Mouse (Mus musculus) midbrain, embryonic 10.5 days (tissue): Measurements from ENCODE around the gene Ceacam19. TPM values are rescaled to one million over a fixed set of nuclear protein-coding genes. Genes with fewer than 3 reads are reported as not detected.
A peak's percentile ranks its signal among the peaks of the same experiment; 100 is the strongest.
"Not testable (repeated sequence)": the region's sequence is repeated elsewhere in the genome, so short reads cannot be mapped to it uniquely, and the experiment has no call there.

ENCODE experiments used
- DNase-seq: peaks from one replicate; pipeline ENCODE4 v3.0.0-alpha.2; 2017; ENCODE audit warnings: low spot score
- H3K27ac ChIP-seq: fragments of 300-500 bp; sonication (generic); replicated peaks from 2 replicates; pipeline ENCODE4 v1.5.1; 2016; ENCODE audit warnings: mild to moderate bottlenecking
- H3K27me3 ChIP-seq: fragments of 300-500 bp; sonication (generic); 2 replicates; pipeline ENCODE4 v1.6.1; 2016; ENCODE audit warnings: low read depth, mild to moderate bottlenecking; ENCODE audit not compliant: poor library complexity, severe bottlenecking
- H3K36me3 ChIP-seq: fragments of 300-500 bp; sonication (generic); 2 replicates; pipeline ENCODE4 v1.6.1; 2016; ENCODE audit warnings: mild to moderate bottlenecking, moderate library complexity
- H3K4me1 ChIP-seq: fragments of 300-500 bp; sonication (generic); 2 replicates; pipeline ENCODE4 v1.6.1; 2016
- H3K4me3 ChIP-seq: fragments of 300-500 bp; sonication (generic); 2 replicates; pipeline ENCODE4 v1.5.1; 2016; ENCODE audit warnings: mild to moderate bottlenecking, moderate library complexity
- H3K9me3 ChIP-seq: fragments of 300-500 bp; sonication (generic); replicated peaks from 2 replicates; pipeline ENCODE4 v1.6.1; 2016; ENCODE audit warnings: mild to moderate bottlenecking
- WGBS: fragments of 180-500 bp; shearing (Covaris S2); methylation state at CpG from one replicate; pipeline ENCODE4 v1.1.7; 2016; 5-methylcytosine and 5-hydroxymethylcytosine counted together
- polyA plus RNA-seq: library from polyadenylated mRNA; unstranded; fragments of >200 nt; fragmentation: Nextera tagmentation; extraction: Ambion mirVana; gene quantifications from 2 replicates; pipeline ENCODE4 v1.2.1, GENCODE M21; 2016

Gene Ceacam19
- not detected in 2 replicates for polyA plus RNA-seq

DNA sequence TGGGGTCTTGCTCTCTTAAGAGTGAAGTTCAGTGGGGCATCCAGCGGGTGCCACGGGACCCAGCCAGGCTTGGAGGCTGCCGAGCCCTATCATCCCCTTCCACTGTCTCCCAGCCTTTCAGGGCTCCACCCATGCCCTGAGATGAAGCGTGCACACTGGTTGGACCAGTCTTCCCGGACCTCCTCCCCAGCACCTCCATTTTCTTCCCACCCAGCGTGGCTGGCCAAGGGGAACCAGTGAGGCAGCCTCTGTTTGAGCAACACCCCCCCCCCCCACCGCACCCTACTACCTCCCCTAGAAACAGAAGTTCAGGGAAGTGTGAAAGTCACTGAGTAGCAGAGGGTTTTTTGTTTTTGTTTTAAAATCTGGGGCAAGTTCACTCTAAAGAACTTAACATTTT, at the start of gene Ceacam19:
Gene Ceacam19, minus strand, starts transcription at position 117 of the 400 bp plus-strand sequence.
- no peak for DNase-seq
- no peaks in the 10 kb centered on the region for H3K4me1 ChIP-seq
- WGBS, result 78% methylated on average over 7 of the region's 7 CpGs

DNA sequence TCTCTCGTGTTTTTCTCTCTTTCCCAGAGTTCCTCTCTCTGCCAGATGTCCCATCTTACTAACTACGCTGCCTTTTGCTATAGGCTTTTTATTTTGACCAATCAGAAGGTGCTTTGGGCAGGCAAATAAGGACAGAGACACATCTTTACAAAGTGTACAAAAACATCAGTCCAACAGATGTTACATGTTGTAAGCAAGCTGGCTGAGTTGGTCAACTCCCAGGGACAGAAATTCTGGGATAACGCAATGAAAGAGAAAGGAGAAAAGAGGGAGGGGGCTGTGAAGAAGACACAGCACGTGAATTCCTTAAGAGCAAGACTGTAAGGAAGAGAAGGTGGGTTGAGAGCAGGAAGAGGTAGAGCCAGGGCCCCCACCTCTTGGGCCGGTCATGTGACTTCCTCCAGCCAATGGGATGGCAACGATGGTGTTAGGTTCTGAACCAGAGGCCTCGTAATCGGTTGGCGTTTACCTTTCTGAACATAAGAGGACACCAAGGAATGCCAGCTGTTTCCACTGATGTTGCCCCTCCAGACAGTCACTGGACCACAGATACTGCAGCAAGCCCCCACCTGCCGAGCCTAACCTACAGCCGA, 49.6 kb upstream of the Ceacam19 start:
- DNase-seq, result no peak
- Histone ChIP-seq H3K27me3 (peaks cover 2% of the 10 kb centered on the region; the same call in 1 of the 2 replicates), H3K36me3 (no peaks in the 10 kb centered on the region), H3K4me1 (peaks cover 10% of the 10 kb centered on the region), H3K4me3 (no peak overlapping the region), H3K9me3 (no peaks in the 10 kb centered on the region; the same call in 1 of the 2 replicates), H3K27ac (no peak overlapping the region)
- WGBS, result 86% methylated on average over 11 of the region's 11 CpGs

More for the DNA sequence above, at the start of gene Ceacam19:
- Histone ChIP-seq H3K36me3 (no peaks in the 10 kb centered on the region), H3K27me3 (no peaks in the 10 kb centered on the region), H3K4me3 (no peak within 1 kb of the TSS), H3K9me3 (peaks cover 58% of the 10 kb centered on the region), H3K27ac (no peak within 1 kb of the TSS)

DNA sequence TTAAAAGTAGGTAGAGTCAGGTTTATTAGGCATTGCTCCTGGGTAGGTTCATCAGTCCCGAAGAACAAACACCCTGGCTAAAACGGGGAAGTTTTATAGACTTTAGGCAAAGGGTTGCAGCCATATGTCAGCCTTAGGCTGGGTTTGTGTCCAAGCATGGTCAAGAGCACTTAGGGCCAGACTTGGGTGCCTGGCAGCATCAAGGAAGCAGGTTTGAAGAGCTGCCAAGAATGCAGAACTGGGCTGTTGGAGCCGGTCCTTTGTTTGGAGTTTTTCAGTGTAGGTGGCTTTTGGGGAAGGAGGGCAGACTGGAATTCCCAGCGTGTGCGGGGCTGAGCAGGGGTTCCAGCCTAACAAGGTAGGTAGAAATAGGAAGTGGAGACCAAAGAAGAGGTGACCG, 48.2 kb upstream of the Ceacam19 start:
- H3K27ac ChIP-seq, result no peak overlapping the region
- no peaks in the 10 kb centered on the region; the same call in 1 of the 2 replicates for H3K9me3 ChIP-seq
- 86% methylated on average over 6 of the region's 6 CpGs for WGBS
- no peak for DNase-seq
- H3K4me3 ChIP-seq, result no peak overlapping the region
- H3K36me3 ChIP-seq, result no peaks in the 10 kb centered on the region
- peaks cover 11% of the 10 kb centered on the region for H3K4me1 ChIP-seq
- H3K27me3 ChIP-seq, result peaks cover 6% of the 10 kb centered on the region; the same call in 1 of the 2 replicates

DNA sequence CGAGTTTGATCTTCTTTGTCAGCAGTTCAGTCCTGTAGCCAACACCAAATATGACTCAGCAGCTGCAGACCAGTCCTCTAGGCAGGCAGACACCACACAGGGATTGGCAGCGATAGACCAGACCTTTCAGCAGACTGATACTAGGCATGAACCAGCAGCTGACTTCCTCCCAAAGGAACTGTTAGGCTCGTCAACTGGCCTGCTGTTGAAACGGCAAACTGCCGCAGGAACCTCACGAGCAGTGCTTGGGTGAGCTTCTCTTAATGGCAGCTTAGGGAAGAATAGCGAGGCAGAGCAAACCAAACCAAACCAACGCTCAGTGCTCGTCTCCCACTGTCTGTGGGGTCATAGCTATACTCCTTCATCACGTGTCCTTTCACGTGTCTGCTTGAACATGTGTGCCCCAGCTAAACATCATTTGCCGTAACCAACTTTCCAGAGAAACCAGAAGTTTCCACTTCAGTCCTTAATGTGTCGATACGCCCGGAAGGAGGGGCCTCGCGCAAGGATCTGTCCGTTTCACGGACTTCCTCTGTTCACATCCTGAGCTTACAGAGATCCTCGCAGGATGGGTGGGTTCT, 47.5 kb upstream of the Ceacam19 start:
- no peak overlapping the region for H3K27ac ChIP-seq
- no peak for DNase-seq
- peaks cover 6% of the 10 kb centered on the region; the same call in 1 of the 2 replicates for H3K27me3 ChIP-seq
- peaks cover 11% of the 10 kb centered on the region for H3K4me1 ChIP-seq
- no peaks in the 10 kb centered on the region; the same call in 1 of the 2 replicates for H3K9me3 ChIP-seq
- WGBS, result 84% methylated on average over 20 of the region's 20 CpGs
- no peaks in the 10 kb centered on the region for H3K36me3 ChIP-seq
- no peak overlapping the region for H3K4me3 ChIP-seq

DNA sequence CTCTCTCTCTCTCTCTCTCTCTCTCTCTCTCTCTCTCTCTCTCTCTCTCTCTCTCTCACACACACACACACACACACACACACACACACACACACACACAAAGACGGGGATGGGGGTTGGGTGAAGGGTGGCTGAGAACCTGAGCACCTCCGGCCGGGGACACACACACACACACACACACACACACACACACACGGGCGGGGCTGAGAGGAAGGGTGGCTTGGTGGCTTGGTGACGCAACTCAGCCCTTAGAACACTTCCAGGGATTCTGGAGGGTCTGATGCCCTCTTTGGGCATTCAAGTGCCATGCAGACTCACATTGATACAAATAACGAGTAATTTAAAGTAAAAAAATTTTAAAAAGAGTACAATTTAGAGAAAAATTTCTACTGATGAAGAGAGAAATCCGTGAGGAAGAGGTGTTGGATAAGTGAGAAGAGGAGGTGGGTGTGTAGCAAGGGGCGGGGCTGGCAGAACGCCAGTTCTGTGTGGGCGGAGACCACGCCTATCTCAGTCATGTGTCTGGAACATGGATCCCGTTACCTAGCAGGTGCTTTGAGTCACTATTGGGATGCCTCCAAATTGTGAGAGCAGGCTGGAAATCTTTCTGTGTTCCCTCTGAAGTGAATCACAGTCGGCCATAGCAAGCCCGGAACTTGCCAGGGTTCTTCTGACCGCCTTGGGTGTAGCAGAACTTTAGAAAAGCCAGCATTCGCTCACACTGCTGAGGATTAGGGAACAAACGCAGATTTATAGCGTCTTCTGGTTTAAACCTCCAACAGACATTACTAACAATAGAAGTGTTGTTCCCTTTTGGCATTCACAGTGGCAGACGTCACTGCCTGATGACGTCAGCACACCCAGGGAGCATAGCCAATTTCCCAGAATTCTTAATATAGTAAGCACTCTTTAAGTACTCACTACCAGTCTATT, 45.4 kb upstream of the Ceacam19 start:
- no peaks in the 10 kb centered on the region for H3K36me3 ChIP-seq
- peaks cover 11% of the 10 kb centered on the region for H3K4me1 ChIP-seq
- no peak overlapping the region for H3K27ac ChIP-seq
- no peaks in the 10 kb centered on the region; the same call in 1 of the 2 replicates for H3K9me3 ChIP-seq
- peak; percentile 23 for DNase-seq
- peak overlapping the region; percentile 28 for H3K4me3 ChIP-seq
- WGBS, result 34% methylated on average over 20 of the region's 21 CpGs
- H3K27me3 ChIP-seq, result peaks cover 6% of the 10 kb centered on the region; the same call in 1 of the 2 replicates

DNA sequence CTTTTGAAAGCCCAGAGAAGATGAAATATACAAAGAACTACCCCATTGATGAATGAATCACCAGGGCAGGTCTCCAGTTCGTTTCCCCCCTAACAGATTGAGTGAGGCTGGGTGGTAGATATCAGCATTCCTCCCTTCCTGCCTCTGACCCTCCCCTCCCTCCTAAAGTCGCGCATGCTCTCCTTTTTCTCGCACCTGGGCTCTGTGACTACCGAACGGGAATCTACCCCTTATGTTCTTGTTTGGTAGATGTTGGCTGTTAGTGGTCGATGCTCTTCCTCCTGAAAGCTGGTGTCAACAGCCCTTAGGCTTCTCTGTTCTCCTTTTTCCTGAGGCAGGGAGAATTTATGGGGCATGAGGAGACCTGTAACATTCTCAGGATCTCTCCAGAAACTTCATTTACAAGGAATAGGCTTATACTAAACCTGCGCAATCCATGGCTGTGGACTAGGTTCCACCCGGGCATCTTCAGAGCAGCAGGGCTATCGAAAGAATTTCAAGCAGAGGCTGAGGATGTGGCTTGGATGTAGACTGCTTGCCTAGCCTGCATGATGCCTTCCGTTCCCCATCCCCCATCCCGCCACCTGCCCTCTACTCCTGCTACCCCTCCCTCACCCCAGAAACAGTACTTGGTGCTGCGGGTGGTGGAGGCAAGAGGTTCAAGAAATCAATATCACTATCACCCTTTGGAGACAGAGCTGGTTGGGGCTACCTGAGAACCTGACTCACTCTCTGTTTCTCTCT, 44.5 kb upstream of the Ceacam19 start:
- Histone ChIP-seq H3K4me1 (peaks cover 11% of the 10 kb centered on the region), H3K9me3 (no peaks in the 10 kb centered on the region), H3K4me3 (peak overlapping the region; percentile 28; the same call in 1 of the 2 replicates), H3K27ac (no peak overlapping the region), H3K36me3 (no peaks in the 10 kb centered on the region), H3K27me3 (peaks cover 6% of the 10 kb centered on the region; the same call in 1 of the 2 replicates)
- no peak for DNase-seq
- 34% methylated on average over 13 of the region's 13 CpGs for WGBS

DNA sequence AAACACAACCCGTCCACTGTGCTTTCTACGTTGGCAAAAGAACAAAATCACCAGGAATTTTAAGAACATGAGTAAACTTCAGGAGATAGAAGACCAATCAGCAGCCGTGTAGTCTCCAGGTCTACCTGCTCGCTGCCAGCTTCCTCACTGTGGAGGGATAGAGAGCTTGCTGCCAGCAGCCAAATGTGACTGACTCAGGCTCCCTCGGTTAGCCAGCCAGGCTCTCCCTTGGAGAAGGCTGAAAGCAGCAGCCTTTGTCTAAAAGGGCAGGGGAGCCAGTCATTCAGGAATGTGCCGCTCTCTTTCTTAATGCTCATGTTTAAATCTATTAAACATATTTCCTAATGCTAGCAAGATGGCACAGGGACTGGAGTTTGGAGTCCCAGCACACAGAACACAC, 42.7 kb upstream of the Ceacam19 start:
- H3K36me3 ChIP-seq, H3K27ac ChIP-seq, H3K9me3 ChIP-seq, H3K4me3 ChIP-seq, H3K27me3 ChIP-seq, DNase-seq: not testable (repeated sequence)
- WGBS, result 79% methylated on average over 6 of the region's 6 CpGs
- H3K4me1 ChIP-seq, result peaks cover 11% of the 10 kb centered on the region

DNA sequence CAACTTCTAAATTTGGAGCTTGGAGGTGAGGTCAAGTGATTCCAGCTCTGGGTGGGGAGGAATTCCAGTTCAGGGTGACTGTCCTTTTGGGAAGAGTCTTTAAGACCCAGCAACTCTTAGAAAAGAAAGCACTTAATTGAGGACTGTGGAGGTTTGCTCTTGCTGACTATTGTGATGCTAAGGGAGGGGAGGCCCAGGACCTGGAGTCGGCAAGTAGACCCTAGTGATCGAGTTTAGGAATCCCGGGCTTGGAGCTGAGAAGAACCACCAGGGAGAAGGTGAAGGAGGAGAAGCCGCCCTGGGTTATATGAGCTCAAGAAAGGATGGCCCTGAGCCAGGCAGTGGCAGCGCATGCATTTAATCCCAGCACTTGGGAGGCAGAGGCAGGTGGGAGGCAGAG, 40.7 kb upstream of the Ceacam19 start:
- H3K27ac ChIP-seq, result no peak overlapping the region
- WGBS, result 70% methylated on average over 5 of the region's 5 CpGs
- no peak for DNase-seq

DNA sequence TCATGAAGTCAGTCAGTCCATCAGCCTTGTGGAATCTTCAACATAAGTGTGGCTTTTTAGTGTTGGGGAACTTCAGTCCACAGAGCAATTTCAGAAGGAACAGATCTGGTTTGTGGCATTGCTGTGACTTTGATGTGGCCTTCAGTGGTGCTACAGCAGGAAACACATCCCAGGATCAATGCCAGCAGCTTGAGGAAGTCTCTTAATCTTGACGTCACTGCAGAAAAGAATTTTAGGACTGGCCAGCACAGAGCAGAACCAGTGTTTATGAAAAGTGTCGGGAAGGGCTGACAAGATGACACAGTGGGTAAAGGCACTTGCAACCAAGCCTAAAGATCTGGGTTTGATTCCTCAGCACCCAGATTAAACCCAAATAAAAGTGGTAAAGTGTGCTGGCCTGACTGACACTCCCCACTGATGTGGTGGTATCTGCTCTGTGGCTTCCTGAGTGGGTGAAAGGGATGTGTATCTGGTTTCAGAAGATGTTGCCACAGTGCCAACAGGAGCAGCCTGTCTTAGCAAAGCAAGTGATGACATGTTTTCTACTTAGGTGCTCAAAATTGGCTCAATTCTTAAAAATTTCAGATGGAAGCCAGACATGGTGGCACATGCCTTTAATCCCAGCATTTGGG, 39.2 kb upstream of the Ceacam19 start:
- Histone ChIP-seq H3K27me3 (0 out of 2 replicates have a peak, but pooled peaks cover 3% of the 10 kb centered on the region), H3K9me3 (no peaks in the 10 kb centered on the region), H3K4me1 (peaks cover 8% of the 10 kb centered on the region), H3K27ac (no peak overlapping the region), H3K4me3 (no peak overlapping the region), H3K36me3 (no peaks in the 10 kb centered on the region)
- 81% methylated on average over 2 of the region's 2 CpGs for WGBS
- DNase-seq, result no peak

More for the DNA sequence above, 40.7 kb upstream of the Ceacam19 start:
- Histone ChIP-seq H3K27me3 (peaks cover 7% of the 10 kb centered on the region; the same call in 1 of the 2 replicates), H3K4me1 (peaks cover 16% of the 10 kb centered on the region), H3K9me3 (no peaks in the 10 kb centered on the region), H3K4me3 (no peak overlapping the region), H3K36me3 (no peaks in the 10 kb centered on the region)

DNA sequence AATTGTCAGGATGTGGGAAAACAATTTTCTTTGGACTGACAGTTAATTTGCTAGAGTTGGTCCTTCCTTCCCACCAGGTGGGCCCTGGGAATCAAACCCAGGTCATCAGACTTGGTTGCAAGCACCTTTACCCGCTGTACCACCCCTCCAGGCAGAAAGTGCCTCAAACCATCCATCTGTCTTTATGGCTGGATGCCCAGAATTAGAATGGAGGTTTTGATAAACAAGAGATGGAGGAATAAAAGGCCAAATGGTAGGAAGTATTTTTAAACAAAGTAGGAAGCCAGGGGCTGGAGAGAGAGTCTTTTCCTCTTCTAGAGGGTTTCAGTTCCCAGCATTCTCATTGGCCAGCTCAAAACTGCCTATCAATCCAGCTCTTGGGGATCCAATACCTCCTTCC, 37.6 kb upstream of the Ceacam19 start:
- no peaks in the 10 kb centered on the region for H3K9me3 ChIP-seq
- 0 out of 2 replicates have a peak, but pooled peaks cover 3% of the 10 kb centered on the region for H3K27me3 ChIP-seq
- H3K27ac ChIP-seq, result no peak overlapping the region
- DNase-seq, result no peak
- peaks cover 15% of the 10 kb centered on the region for H3K4me1 ChIP-seq
- no peaks in the 10 kb centered on the region for H3K36me3 ChIP-seq
- 88% methylated on average over 1 of the region's 1 CpGs for WGBS
- H3K4me3 ChIP-seq, result no peak overlapping the region

DNA sequence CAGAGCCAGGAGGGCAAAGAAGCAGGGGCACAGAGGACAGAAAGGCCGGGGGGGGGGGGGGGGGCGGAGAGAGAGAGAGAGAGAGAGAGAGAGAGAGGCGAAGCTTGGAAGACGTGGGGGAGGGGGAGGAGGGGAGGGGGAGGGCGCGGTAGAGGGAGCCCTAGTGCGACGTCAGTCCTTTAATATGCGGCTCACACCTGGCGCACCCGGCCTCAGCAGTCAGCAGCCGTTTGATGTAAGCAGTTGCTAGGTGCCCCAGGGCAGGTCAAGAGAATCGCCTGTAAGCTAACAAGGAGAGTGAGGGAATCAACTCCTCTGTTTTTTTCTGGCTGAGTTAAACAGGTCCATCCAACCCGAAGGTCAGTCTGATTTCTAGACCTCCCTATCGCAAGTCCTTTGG, 36.0 kb upstream of the Ceacam19 start:
- H3K27ac ChIP-seq, result no peak overlapping the region
- no peaks in the 10 kb centered on the region for H3K36me3 ChIP-seq
- H3K27me3 ChIP-seq, result 0 out of 2 replicates have a peak, but pooled peaks cover 3% of the 10 kb centered on the region
- no peak overlapping the region for H3K4me3 ChIP-seq
- H3K9me3 ChIP-seq, result no peaks in the 10 kb centered on the region
- H3K4me1 ChIP-seq, result peaks cover 22% of the 10 kb centered on the region
- 24% methylated on average over 9 of the region's 15 CpGs for WGBS
- no peak for DNase-seq
